Mouse (Mus musculus) MEL (cell line): Measurements from ENCODE around the gene Sik1. TPM values are rescaled to one million over a fixed set of nuclear protein-coding genes. Genes with fewer than 3 reads are reported as not detected.

ENCODE experiments used
- DNase-seq: peaks from one replicate; pipeline ENCODE4 v3.0.0; 2011; ENCODE audit warnings: low read depth, low spot score
- H3K27ac ChIP-seq: 2 replicates; pipeline ENCODE4 v1.5.1; 2012; ENCODE audit warnings: low read depth, mild to moderate bottlenecking, control low read depth, low read length, moderate library complexity; ENCODE audit not compliant: control insufficient read depth
- H3K27me3 ChIP-seq, 2 experiments: fragments of 150-350 bp in 1 of 2; sonication (generic) in 1 of 2; 2 replicates each; pipeline ENCODE4 v1.6.1; 2012; ENCODE audit warnings: low read length in 2 of 2, mild to moderate bottlenecking in 2 of 2, improper control_type of control experiment in 1 of 2, moderate library complexity in 1 of 2; ENCODE audit not compliant: insufficient read depth in 2 of 2, control insufficient read depth in 1 of 2
- H3K36me3 ChIP-seq, 2 experiments: 2 replicates each; pipeline ENCODE4 v1.6.1; 2012 to 2014; ENCODE audit warnings: low read length in 2 of 2, improper control_type of control experiment in 1 of 2, inconsistent platforms in 1 of 2, mild to moderate bottlenecking in 1 of 2; ENCODE audit not compliant: insufficient read depth in 2 of 2, control insufficient read depth in 1 of 2
- H3K4me1 ChIP-seq, 2 experiments: fragments of 150-350 bp in 1 of 2; sonication (generic) in 1 of 2; 2 replicates each; pipeline ENCODE4 v1.6.1; 2012; ENCODE audit warnings: low read length in 2 of 2, improper control_type of control experiment in 1 of 2, mild to moderate bottlenecking in 1 of 2; ENCODE audit not compliant: insufficient read depth in 2 of 2, control insufficient read depth in 1 of 2
- H3K4me3 ChIP-seq, 2 experiments: fragments of 150-350 bp in 1 of 2; sonication (generic) in 1 of 2; 2 replicates each; pipeline ENCODE4 v1.5.1; 2012; ENCODE audit warnings: low read depth in 2 of 2, low read length in 2 of 2, mild to moderate bottlenecking in 2 of 2, moderate library complexity in 2 of 2, control low read depth in 1 of 2, improper control_type of control experiment in 1 of 2; ENCODE audit not compliant: control insufficient read depth in 1 of 2, insufficient read depth in 1 of 2
- H3K79me2 ChIP-seq: 2 replicates; pipeline ENCODE4 v1.6.1; 2012; ENCODE audit warnings: mild to moderate bottlenecking, low read length, moderate library complexity; ENCODE audit not compliant: control insufficient read depth, poor library complexity, insufficient read depth
- H3K9ac ChIP-seq: 2 replicates; pipeline ENCODE4 v1.6.1; 2012; ENCODE audit warnings: low read depth, mild to moderate bottlenecking, control low read depth, low read length, moderate library complexity; ENCODE audit not compliant: control insufficient read depth, poor library complexity, severe bottlenecking
- H3K9me3 ChIP-seq: fragments of 150-350 bp; sonication (generic); replicated peaks from 2 replicates; pipeline ENCODE4 v1.6.1; 2012; ENCODE audit warnings: mild to moderate bottlenecking, low read length, improper control_type of control experiment, moderate library complexity; ENCODE audit not compliant: insufficient read depth
- BHLHE40 ChIP-seq: IDR thresholded peaks from 2 replicates; pipeline ENCODE4 v1.6.1; 2012; ENCODE audit warnings: low read depth, mild to moderate bottlenecking, inconsistent platforms, low read length, improper control_type of control experiment, borderline replicate concordance
- CHD1 ChIP-seq: IDR thresholded peaks from 2 replicates; pipeline ENCODE4 v1.6.1; 2012; ENCODE audit warnings: low read depth, mild to moderate bottlenecking, inconsistent platforms, low read length, improper control_type of control experiment
- CHD2 ChIP-seq: IDR thresholded peaks from 2 replicates; pipeline ENCODE4 v1.6.1; 2011; ENCODE audit warnings: low read length, improper control_type of control experiment
- CTCF ChIP-seq, 3 experiments: IDR thresholded peaks in 2 of 3; conservative IDR thresholded peaks in 1 of 3; 2 replicates each; pipeline ENCODE4 v1.5.1; 2011 to 2012; ENCODE audit warnings: low read length in 3 of 3, low read depth in 2 of 3, mild to moderate bottlenecking in 2 of 3, improper control_type of control experiment in 1 of 3, inconsistent platforms in 1 of 3, mixed read lengths in 1 of 3, moderate library complexity in 1 of 3; ENCODE audit not compliant: control insufficient read depth in 1 of 3, insufficient read depth in 1 of 3, poor library complexity in 1 of 3, severe bottlenecking in 1 of 3
- E2F4 ChIP-seq: IDR thresholded peaks from 2 replicates; pipeline ENCODE4 v1.6.1; 2011; ENCODE audit warnings: low read depth, low read length, improper control_type of control experiment, borderline replicate concordance
- ELF1 ChIP-seq: IDR thresholded peaks from 2 replicates; pipeline ENCODE4 v1.6.1; 2014; ENCODE audit warnings: low read depth, mild to moderate bottlenecking, inconsistent platforms, low read length, improper control_type of control experiment, moderate library complexity
- EP300 ChIP-seq, 2 experiments: IDR thresholded peaks; 2 replicates each; pipeline ENCODE4 v1.6.1; 2011; ENCODE audit warnings: improper control_type of control experiment in 2 of 2, low read length in 2 of 2, low read depth in 1 of 2, mild to moderate bottlenecking in 1 of 2
- ETS1 ChIP-seq: IDR thresholded peaks from 2 replicates; pipeline ENCODE4 v1.6.1; 2012; ENCODE audit warnings: low read depth, mild to moderate bottlenecking, inconsistent platforms, low read length, improper control_type of control experiment, moderate library complexity
- GABPA ChIP-seq: IDR thresholded peaks from 2 replicates; pipeline ENCODE4 v1.6.1; 2012; ENCODE audit warnings: low read depth, mild to moderate bottlenecking, inconsistent platforms, low read length, improper control_type of control experiment, moderate library complexity
- GATA1 ChIP-seq: IDR thresholded peaks from 2 replicates; pipeline ENCODE4 v1.6.1; 2011; ENCODE audit warnings: low read depth, low read length, improper control_type of control experiment
- KAT2A ChIP-seq: conservative IDR thresholded peaks from 2 replicates; pipeline ENCODE4 v1.6.1; 2012; ENCODE audit warnings: low read depth, low read length, improper control_type of control experiment, inconsistent platforms
- MAFK ChIP-seq: IDR thresholded peaks from 2 replicates; pipeline ENCODE4 v1.6.1; 2011; ENCODE audit warnings: low read depth, mild to moderate bottlenecking, low read length, improper control_type of control experiment, borderline replicate concordance
- MAZ ChIP-seq: IDR thresholded peaks from 2 replicates; pipeline ENCODE4 v1.6.1; 2012; ENCODE audit warnings: low read depth, mild to moderate bottlenecking, inconsistent platforms, low read length, improper control_type of control experiment
- MXI1 ChIP-seq: IDR thresholded peaks from 2 replicates; pipeline ENCODE4 v1.6.1; 2011; ENCODE audit warnings: mild to moderate bottlenecking, low read depth, low read length, improper control_type of control experiment
- MYC ChIP-seq: IDR thresholded peaks from 2 replicates; pipeline ENCODE4 v1.6.1; 2011; ENCODE audit warnings: low read depth, mild to moderate bottlenecking, low read length, improper control_type of control experiment, moderate library complexity
- NELFE ChIP-seq: IDR thresholded peaks from 2 replicates; pipeline ENCODE4 v1.6.1; 2011; ENCODE audit warnings: low read depth, low read length, improper control_type of control experiment
- NRF1 ChIP-seq: IDR thresholded peaks from 2 replicates; pipeline ENCODE4 v1.6.1; 2014; ENCODE audit warnings: low read depth, mild to moderate bottlenecking, inconsistent platforms, low read length, improper control_type of control experiment, moderate library complexity; ENCODE audit not compliant: poor library complexity, insufficient read depth, severe bottlenecking
- POLR2A ChIP-seq, 2 experiments: IDR thresholded peaks; 2 replicates each; pipeline ENCODE4 v1.6.1; 2011 to 2012; ENCODE audit warnings: low read length in 2 of 2, mild to moderate bottlenecking in 2 of 2, control low read depth in 1 of 2, improper control_type of control experiment in 1 of 2, low read depth in 1 of 2, moderate library complexity in 1 of 2; ENCODE audit not compliant: control insufficient read depth in 1 of 2, insufficient read depth in 1 of 2, poor library complexity in 1 of 2
- RAD21 ChIP-seq: IDR thresholded peaks from 2 replicates; pipeline ENCODE4 v1.6.1; 2011; ENCODE audit warnings: mild to moderate bottlenecking, low read depth, low read length, improper control_type of control experiment
- SIN3A ChIP-seq: IDR thresholded peaks from 2 replicates; pipeline ENCODE4 v1.6.1; 2012; ENCODE audit warnings: low read length, improper control_type of control experiment, inconsistent platforms
- SMC3 ChIP-seq: IDR thresholded peaks from 2 replicates; pipeline ENCODE4 v1.6.1; 2011; ENCODE audit warnings: low read depth, low read length, improper control_type of control experiment
- TAL1 ChIP-seq: IDR thresholded peaks from 2 replicates; pipeline ENCODE4 v1.6.1; 2012; ENCODE audit warnings: mild to moderate bottlenecking, inconsistent platforms, low read length, moderate library complexity, mixed read lengths
- ZC3H11A ChIP-seq: IDR thresholded peaks from 2 replicates; pipeline ENCODE4 v1.6.1; 2012; ENCODE audit warnings: low read depth, mild to moderate bottlenecking, inconsistent platforms, low read length, improper control_type of control experiment
- ZMIZ1 ChIP-seq: IDR thresholded peaks from 2 replicates; pipeline ENCODE4 v1.6.1; 2012; ENCODE audit warnings: low read depth, mild to moderate bottlenecking, inconsistent platforms, low read length, improper control_type of control experiment, moderate library complexity
- ZNF384 ChIP-seq: IDR thresholded peaks from 2 replicates; pipeline ENCODE4 v1.6.1; 2012; ENCODE audit warnings: low read depth, mild to moderate bottlenecking, inconsistent platforms, low read length, improper control_type of control experiment
- polyA plus RNA-seq, 2 experiments: library from polyadenylated mRNA; stranded (reverse) in 1 of 2; unstranded in 1 of 2; fragments of >175 nt in 1 of 2; fragments of >200 nt in 1 of 2; gene quantifications; 2 replicates each; pipeline versions ENCODE4 v1.2.1 to v1.2.4; 2012; ENCODE audit warnings: low replicate concordance in 2 of 2, low read depth in 1 of 2; ENCODE audit not compliant: insufficient read length in 2 of 2, insufficient read depth in 1 of 2, missing spikeins in 1 of 2
- total RNA-seq: library from RNA; depleted of rRNA; stranded (reverse); fragments of 300-350 nt; gene quantifications from 2 replicates; pipeline ENCODE4 v1.2.3, GENCODE M21; 2012

Gene Sik1
- total and polyA plus RNA-seq, 3 experiments, result 5.5 to 10.4 TPM; not detected in 1

GRCm38 (mm10) chr17:31809894-31810293, 45.7 kb downstream of the Sik1 start:
- H3K79me2 ChIP-seq, result no peaks in the 10 kb centered on the region
- peaks cover 3 to 5% of the 10 kb centered on the region in 2 experiments; a peak in 3 of 4 replicates for H3K27me3 ChIP-seq
- H3K9ac ChIP-seq, result no peak overlapping the region
- H3K4me3 ChIP-seq, result no peak overlapping the region
- no peak for DNase-seq
- H3K9me3 ChIP-seq, result no peaks in the 10 kb centered on the region
- no peak overlapping the region for H3K27ac ChIP-seq
- no peaks in the 10 kb centered on the region for H3K36me3 ChIP-seq
- no peak for TF ChIP-seq KAT2A
- no peak for TF ChIP-seq MYC
- no peak for TF ChIP-seq E2F4
- no peak for TF ChIP-seq NRF1
- no peak for TF ChIP-seq SMC3
- TF ChIP-seq SIN3A, result no peak
- TF ChIP-seq MAFK, result no peak
- no peak for TF ChIP-seq CTCF (IDR thresholded peaks at IDR 0.05 in 2 of 3, conservative IDR thresholded peaks at IDR 0.05 in 1 of 3; ENCODE audit: control insufficient read depth in 1 of 3, insufficient read depth in 1 of 3, low read depth in 2 of 3, low read length in 3 of 3, poor library complexity in 1 of 3, severe bottlenecking in 1 of 3)
- no peak for TF ChIP-seq ETS1
- no peak for TF ChIP-seq ZC3H11A
- no peak for TF ChIP-seq EP300 (IDR thresholded peaks at IDR 0.05; ENCODE audit: low read depth in 1 of 2, low read length in 2 of 2)
- TF ChIP-seq GATA1, result no peak
- TF ChIP-seq NELFE, result no peak
- no peak for TF ChIP-seq TAL1
- TF ChIP-seq MAZ, result no peak
- TF ChIP-seq GABPA, result no peak
- TF ChIP-seq CHD2, result no peak
- H3K4me1 ChIP-seq, result no peaks in the 10 kb centered on the region

GRCm38 (mm10) chr17:31809136-31809535, 46.5 kb downstream of the Sik1 start:
- no peaks in the 10 kb centered on the region for H3K36me3 ChIP-seq
- H3K9ac ChIP-seq, result no peak overlapping the region
- DNase-seq, result no peak
- no peaks in the 10 kb centered on the region for H3K9me3 ChIP-seq
- H3K79me2 ChIP-seq, result no peaks in the 10 kb centered on the region
- TF ChIP-seq MXI1 (no peak), MAZ (no peak), BHLHE40 (no peak), POLR2A (IDR thresholded peaks at IDR 0.05; ENCODE audit: control insufficient read depth in 1 of 2, insufficient read depth in 1 of 2, low read depth in 1 of 2, low read length in 2 of 2, poor library complexity in 1 of 2) (no peak), ELF1 (no peak), ZNF384 (no peak), RAD21 (no peak), CHD2 (no peak), CTCF (IDR thresholded peaks at IDR 0.05 in 2 of 3, conservative IDR thresholded peaks at IDR 0.05 in 1 of 3; ENCODE audit: control insufficient read depth in 1 of 3, insufficient read depth in 1 of 3, low read depth in 2 of 3, low read length in 3 of 3, poor library complexity in 1 of 3, severe bottlenecking in 1 of 3) (no peak), CHD1 (no peak), GATA1 (no peak), ZMIZ1 (no peak)
- peaks cover 3 to 5% of the 10 kb centered on the region in 2 experiments; a peak in 3 of 4 replicates for H3K27me3 ChIP-seq
- no peak overlapping the region for H3K27ac ChIP-seq
- no peak overlapping the region for H3K4me3 ChIP-seq
- H3K4me1 ChIP-seq, result no peaks in the 10 kb centered on the region
